Mouse (Mus musculus) liver, adult 2 months (tissue): ENCODE data around the gene Nckap5l. TPM values are rescaled to one million over a fixed set of nuclear protein-coding genes. Genes with fewer than 3 reads are reported as not detected.
A peak's percentile ranks its signal among the peaks of the same experiment; 100 is the strongest.

ENCODE experiments used
- DNase-seq: peaks from one replicate; pipeline ENCODE4 v3.0.0-alpha.2; 2011; ENCODE audit warnings: low read depth, low spot score; ENCODE audit errors: extremely low read depth
- H3K27ac ChIP-seq: fragments of 200-500 bp; replicated peaks from 2 replicates; pipeline ENCODE4 v1.5.1; 2012; ENCODE audit warnings: low read depth, mild to moderate bottlenecking, control low read depth, inconsistent platforms, low read length; ENCODE audit not compliant: insufficient read depth
- H3K27me3 ChIP-seq: fragments of 200-500 bp; 2 replicates; pipeline ENCODE4 v1.6.1; 2012; ENCODE audit warnings: mild to moderate bottlenecking, moderate library complexity, low read length, inconsistent platforms; ENCODE audit not compliant: control insufficient read depth, insufficient read depth
- H3K36me3 ChIP-seq: fragments of 200-500 bp; 2 replicates; pipeline ENCODE4 v1.6.1; 2012; ENCODE audit warnings: low read length, inconsistent platforms; ENCODE audit not compliant: control insufficient read depth, insufficient read depth
- H3K4me1 ChIP-seq: fragments of 200-500 bp; 2 replicates; pipeline ENCODE4 v1.6.1; 2011; ENCODE audit warnings: low read length; ENCODE audit not compliant: control insufficient read depth, insufficient read depth
- H3K4me3 ChIP-seq: fragments of 200-500 bp; 2 replicates; pipeline ENCODE4 v1.5.1; 2011; ENCODE audit warnings: low read depth, mild to moderate bottlenecking, control low read depth, low read length, moderate library complexity; ENCODE audit not compliant: insufficient read depth
- H3K79me2 ChIP-seq: fragments of 200-500 bp; 2 replicates; pipeline ENCODE4 v1.6.1; 2012; ENCODE audit warnings: inconsistent platforms, mild to moderate bottlenecking, low read length, moderate library complexity; ENCODE audit not compliant: control insufficient read depth, insufficient read depth
- H3K9ac ChIP-seq: fragments of 200-500 bp; 2 replicates; pipeline ENCODE4 v1.6.1; 2012; ENCODE audit warnings: low read depth, mild to moderate bottlenecking, control low read depth, inconsistent platforms, low read length
- CTCF ChIP-seq: fragments of 200-500 bp; IDR thresholded peaks from 2 replicates; pipeline ENCODE4 v1.5.1; 2011; ENCODE audit warnings: low read depth, low read length, control low read depth
- POLR2A ChIP-seq: fragments of 200-500 bp; IDR thresholded peaks from 2 replicates; pipeline ENCODE4 v1.6.1; 2011; ENCODE audit warnings: low read length, control low read depth; ENCODE audit not compliant: insufficient read depth; ENCODE audit errors: extremely low read depth
- WGBS: fragments of 180-500 bp; shearing (Covaris S2); methylation state at CpG from one replicate; pipeline ENCODE4 v1.1.7; 2018; 5-methylcytosine and 5-hydroxymethylcytosine counted together
- polyA plus RNA-seq: library from polyadenylated mRNA; depleted of rRNA; stranded (reverse); fragments of >200 nt; gene quantifications from 2 replicates; pipeline ENCODE4 v1.2.3, GENCODE M21; 2012
- total RNA-seq: library from RNA; depleted of rRNA; stranded (reverse); fragments of >200 nt; gene quantifications from 2 replicates; pipeline ENCODE4 v1.2.3, GENCODE M21; 2014

Nckap5l gene
- total and polyA plus RNA-seq, 2 experiments = 0.09 to 0.56 TPM

- H3K27me3 ChIP-seq = no peaks in the 10 kb centered on the region
- peak; percentile 100 for TF ChIP-seq CTCF
- TF ChIP-seq POLR2A = no peak
- peaks cover 3% of the 10 kb centered on the region; the same call in 1 of the 2 replicates for H3K4me1 ChIP-seq
- no peaks in the 10 kb centered on the region for H3K36me3 ChIP-seq
- no peak overlapping the region for H3K4me3 ChIP-seq
- peak; percentile 64 for DNase-seq
- 9% methylated on average over 13 of the region's 13 CpGs for WGBS
- H3K79me2 ChIP-seq = no peaks in the 10 kb centered on the region
- H3K27ac ChIP-seq = no peak overlapping the region
- no peak overlapping the region for H3K9ac ChIP-seq
These were observed 41.1 kb downstream of the Nckap5l start for GRCm38 (mm10) chr15:99416348-99416882.

- H3K79me2 ChIP-seq = no peaks in the 10 kb centered on the region
- TF ChIP-seq CTCF = no peak
- no peak for TF ChIP-seq POLR2A
- no peak overlapping the region for H3K4me3 ChIP-seq
- no peaks in the 10 kb centered on the region for H3K27me3 ChIP-seq
- no peaks in the 10 kb centered on the region for H3K36me3 ChIP-seq
- DNase-seq = peak; percentile 26
- no peak overlapping the region for H3K9ac ChIP-seq
- WGBS = 7% methylated on average over 2 of the region's 2 CpGs
- H3K4me1 ChIP-seq = peaks cover 3% of the 10 kb centered on the region; the same call in 1 of the 2 replicates
- H3K27ac ChIP-seq = no peak overlapping the region
These were observed 41.8 kb downstream of the Nckap5l start for GRCm38 (mm10) chr15:99415793-99416192.

- DNase-seq = peak; percentile 53
- H3K9ac ChIP-seq = no peak overlapping the region
- 52% methylated on average over 14 of the region's 14 CpGs for WGBS
These were observed 45.8 kb downstream of the Nckap5l start for GRCm38 (mm10) chr15:99411747-99412146.

GRCm38 (mm10) chr15:99408845-99409244, 48.7 kb downstream of the Nckap5l start:
- no peak for DNase-seq
- Histone ChIP-seq H3K9ac (no peak overlapping the region), H3K4me1 (peaks cover 2% of the 10 kb centered on the region; the same call in 1 of the 2 replicates), H3K36me3 (peaks cover 54% of the 10 kb centered on the region), H3K27ac (no peak overlapping the region), H3K79me2 (peaks cover 3% of the 10 kb centered on the region; the same call in 1 of the 2 replicates), H3K4me3 (no peak overlapping the region), H3K27me3 (no peaks in the 10 kb centered on the region)
- no peak for TF ChIP-seq CTCF
- TF ChIP-seq POLR2A = no peak
- WGBS = 92% methylated on average over 9 of the region's 9 CpGs

More at GRCm38 (mm10) chr15:99411747-99412146, 45.8 kb downstream of the Nckap5l start:
- Histone ChIP-seq H3K4me3 (no peak overlapping the region), H3K79me2 (no peaks in the 10 kb centered on the region), H3K27me3 (no peaks in the 10 kb centered on the region), H3K27ac (no peak overlapping the region), H3K4me1 (peaks cover 3% of the 10 kb centered on the region; the same call in 1 of the 2 replicates), H3K36me3 (peaks cover 26% of the 10 kb centered on the region)
- TF ChIP-seq POLR2A = no peak
- TF ChIP-seq CTCF = no peak

GRCm38 (mm10) chr15:99406986-99407570, 50.5 kb downstream of the Nckap5l start:
- Histone ChIP-seq H3K27ac (no peak overlapping the region), H3K27me3 (no peaks in the 10 kb centered on the region), H3K79me2 (peaks cover 17% of the 10 kb centered on the region; the same call in 1 of the 2 replicates), H3K9ac (no peak overlapping the region), H3K4me1 (peaks cover 11% of the 10 kb centered on the region), H3K4me3 (no peak overlapping the region), H3K36me3 (peaks cover 65% of the 10 kb centered on the region)
- 84% methylated on average over 15 of the region's 15 CpGs for WGBS
- no peak for DNase-seq
- no peak for TF ChIP-seq CTCF
- TF ChIP-seq POLR2A = no peak

- Histone ChIP-seq H3K9ac (no peak overlapping the region), H3K36me3 (peaks cover 70% of the 10 kb centered on the region), H3K4me3 (no peak overlapping the region), H3K4me1 (peaks cover 20% of the 10 kb centered on the region), H3K27ac (no peak overlapping the region), H3K79me2 (peaks cover 29% of the 10 kb centered on the region), H3K27me3 (no peaks in the 10 kb centered on the region)
- DNase-seq = peak; percentile 79
- no peak for TF ChIP-seq CTCF
- no peak for TF ChIP-seq POLR2A
- WGBS = 61% methylated on average over 9 of the region's 9 CpGs
These were observed 52.4 kb downstream of the Nckap5l start for GRCm38 (mm10) chr15:99405150-99405549.
